Mouse (Mus musculus): ENCODE data around the gene Dppa3. TPM values are rescaled to one million over a fixed set of nuclear protein-coding genes. Genes with fewer than 3 reads are reported as not detected.

The Dppa3 gene
- polyA plus RNA-seq, 1 experiment: not detected

DNA sequence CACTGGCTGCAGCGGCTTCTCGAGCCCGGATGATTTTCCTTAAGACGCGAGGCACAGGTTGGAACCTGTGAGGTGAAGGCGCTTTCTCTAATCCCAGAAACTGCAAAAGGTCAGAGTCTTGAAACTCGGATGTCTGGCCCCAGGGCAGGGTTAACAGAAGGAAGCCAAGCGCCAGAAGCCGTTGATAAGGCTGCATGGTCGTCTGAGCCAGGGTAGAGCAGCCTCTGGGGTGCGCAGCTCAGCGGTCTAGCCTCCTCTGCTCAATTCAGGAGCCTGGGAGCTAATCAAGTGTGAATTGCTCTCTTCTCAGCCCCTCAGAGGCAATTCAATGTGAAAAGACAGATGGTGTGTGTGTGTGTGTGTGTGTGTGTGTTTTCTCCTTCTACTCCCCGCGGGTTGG, 16.4 kb upstream of the Dppa3 start, which contains the start of gene Gdf3:
Gene Gdf3, minus strand, starts transcription at position 317 of the 400 bp plus-strand sequence.
- no peak within 1 kb of the TSS for H3K4me3 ChIP-seq
- H3K27me3 ChIP-seq (ENCODE audit: control insufficient read depth, insufficient read depth, insufficient read length): no peaks in the 10 kb centered on the region
- H3ac ChIP-seq (ENCODE audit: control insufficient read depth, insufficient read length): no peak within 1 kb of the TSS
- no peak within 1 kb of the TSS for H3K4me2 ChIP-seq (ENCODE audit: low read depth)
- TF ChIP-seq POLR2AphosphoS2 (IDR thresholded peaks at IDR 0.05; ENCODE audit: insufficient read length, low read depth) (no peak), REST (IDR thresholded peaks at IDR 0.05; ENCODE audit: insufficient read depth, insufficient read length) (no peak), TCF3 (IDR thresholded peaks at IDR 0.05; ENCODE audit: insufficient read length, low read depth) (no peak), E2F4 (IDR thresholded peaks at IDR 0.05; ENCODE audit: insufficient read depth) (no peak), TCF12 (IDR thresholded peaks at IDR 0.05; ENCODE audit: insufficient read depth, poor library complexity, severe bottlenecking) (no peak), USF1 (IDR thresholded peaks at IDR 0.05; ENCODE audit: low read depth) (no peak), POLR2A (IDR thresholded peaks at IDR 0.05; ENCODE audit: insufficient read length, low read depth) (no peak), MYOD1 (IDR thresholded peaks at IDR 0.05; ENCODE audit: control insufficient read depth in 1 of 3, insufficient read length in 2 of 3, low read depth in 2 of 3) (no peak), SRF (IDR thresholded peaks at IDR 0.05; ENCODE audit: control insufficient read depth, insufficient read length, low read depth) (no peak)
- H3K36me3 ChIP-seq (ENCODE audit: control insufficient read depth, insufficient read depth): no peaks in the 10 kb centered on the region
- no peaks in the 10 kb centered on the region for H3K79me2 ChIP-seq (ENCODE audit: control insufficient read depth, insufficient read depth)

DNA sequence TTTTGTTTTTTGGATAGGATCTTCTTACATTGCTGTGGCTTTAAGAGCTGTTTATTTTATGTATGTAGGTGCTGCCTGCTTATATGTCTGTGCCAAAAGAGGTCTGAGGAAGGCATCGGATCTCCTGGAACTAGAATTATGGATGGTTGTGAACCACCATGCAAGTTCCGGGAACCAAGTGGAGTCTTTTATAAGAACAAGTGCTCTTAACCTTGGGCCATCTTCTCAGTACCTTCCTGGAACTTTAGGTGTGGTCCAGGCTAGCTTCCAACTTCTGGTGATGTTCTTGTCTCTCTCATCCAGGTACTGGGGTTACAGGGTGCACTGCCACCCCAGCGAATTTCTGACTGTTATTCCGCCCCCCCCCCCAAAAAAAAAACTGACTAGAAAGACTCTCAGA, 13.8 kb upstream of the Dppa3 start:
- TF ChIP-seq SRF (IDR thresholded peaks at IDR 0.05; ENCODE audit: control insufficient read depth, insufficient read length, low read depth) (no peak), USF1 (IDR thresholded peaks at IDR 0.05; ENCODE audit: low read depth) (no peak), MAX (IDR thresholded peaks at IDR 0.05; ENCODE audit: low read depth) (no peak), POLR2AphosphoS2 (IDR thresholded peaks at IDR 0.05; ENCODE audit: insufficient read length, low read depth) (no peak), MYOD1 (IDR thresholded peaks at IDR 0.05; ENCODE audit: control insufficient read depth in 1 of 3, insufficient read length in 2 of 3, low read depth in 2 of 3) (no peak), REST (IDR thresholded peaks at IDR 0.05; ENCODE audit: insufficient read depth, insufficient read length) (no peak), TCF3 (IDR thresholded peaks at IDR 0.05; ENCODE audit: insufficient read length, low read depth) (no peak), E2F4 (IDR thresholded peaks at IDR 0.05; ENCODE audit: insufficient read depth) (no peak), MYOG (IDR thresholded peaks at IDR 0.05; ENCODE audit: control insufficient read depth in 1 of 3, insufficient read depth in 1 of 3, insufficient read length in 2 of 3, low read depth in 2 of 3) (no peak), CEBPB (IDR thresholded peaks at IDR 0.05; ENCODE audit: insufficient read depth, poor library complexity, severe bottlenecking) (no peak), POLR2A (IDR thresholded peaks at IDR 0.05; ENCODE audit: insufficient read length, low read depth) (no peak), TCF12 (IDR thresholded peaks at IDR 0.05; ENCODE audit: insufficient read depth, poor library complexity, severe bottlenecking) (no peak)
- Histone ChIP-seq H3K4me3 (no peak overlapping the region), H3K4me2 (ENCODE audit: low read depth) (no peak overlapping the region), H3K27me3 (ENCODE audit: control insufficient read depth, insufficient read depth, insufficient read length) (no peaks in the 10 kb centered on the region), H3K79me2 (ENCODE audit: control insufficient read depth, insufficient read depth) (no peaks in the 10 kb centered on the region), H3ac (ENCODE audit: control insufficient read depth, insufficient read length) (no peak overlapping the region), H3K36me3 (ENCODE audit: control insufficient read depth, insufficient read depth) (no peaks in the 10 kb centered on the region)

DNA sequence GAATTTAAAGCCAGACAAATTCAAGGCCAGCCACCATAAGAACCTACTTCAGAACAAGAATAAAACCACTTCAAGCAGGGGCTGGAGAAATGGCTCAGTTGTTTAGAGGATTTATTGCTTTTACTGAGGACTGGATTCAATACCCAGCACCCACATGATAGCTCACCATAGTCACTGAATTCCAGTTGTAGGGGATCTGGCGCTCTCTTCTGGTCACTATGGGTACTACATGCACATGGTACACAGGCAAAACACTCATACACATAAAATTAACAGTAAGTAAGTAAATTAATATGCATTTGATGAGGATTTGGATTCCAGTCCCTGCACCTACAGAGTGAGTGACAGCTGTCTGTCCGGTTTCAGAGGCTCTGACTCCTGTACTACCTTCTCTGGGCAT, 12.2 kb upstream of the Dppa3 start:
- Histone ChIP-seq H3K4me3 (no peak overlapping the region), H3K36me3 (ENCODE audit: control insufficient read depth, insufficient read depth) (no peaks in the 10 kb centered on the region), H3K4me2 (ENCODE audit: low read depth) (no peak overlapping the region), H3ac (ENCODE audit: control insufficient read depth, insufficient read length) (no peak overlapping the region), H3K79me2 (ENCODE audit: control insufficient read depth, insufficient read depth) (no peaks in the 10 kb centered on the region), H3K27me3 (ENCODE audit: control insufficient read depth, insufficient read depth, insufficient read length) (no peaks in the 10 kb centered on the region)
- TF ChIP-seq USF1 (IDR thresholded peaks at IDR 0.05; ENCODE audit: low read depth) (no peak), MYOD1 (IDR thresholded peaks at IDR 0.05; ENCODE audit: control insufficient read depth in 1 of 3, insufficient read length in 2 of 3, low read depth in 2 of 3) (no peak), POLR2A (IDR thresholded peaks at IDR 0.05; ENCODE audit: insufficient read length, low read depth) (no peak)

DNA sequence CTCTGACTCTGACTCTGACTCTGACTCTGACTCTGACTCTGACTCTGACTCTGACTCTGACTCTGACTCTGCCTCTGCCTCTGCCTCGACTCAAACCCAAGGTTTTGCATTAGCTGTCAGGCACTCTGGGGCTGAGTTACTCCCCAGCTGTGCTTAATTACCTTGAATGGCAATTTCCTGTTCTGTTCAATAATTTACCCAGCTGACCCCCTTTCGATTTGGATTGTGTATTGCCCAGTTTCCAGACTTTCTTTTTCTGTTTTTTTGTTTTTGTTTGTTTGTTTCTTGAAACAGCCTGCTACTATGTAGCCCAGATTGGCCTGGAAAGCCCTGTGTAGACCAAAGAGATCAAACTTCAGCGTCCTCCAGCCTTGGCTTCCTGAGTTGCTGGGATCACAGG, 10.2 kb upstream of the Dppa3 start:
- Histone ChIP-seq H3ac (ENCODE audit: control insufficient read depth, insufficient read length) (no peak overlapping the region), H3K27me3 (ENCODE audit: control insufficient read depth, insufficient read depth, insufficient read length) (no peaks in the 10 kb centered on the region), H3K4me3 (no peak overlapping the region), H3K4me2 (ENCODE audit: low read depth) (no peak overlapping the region), H3K36me3 (ENCODE audit: control insufficient read depth, insufficient read depth) (no peaks in the 10 kb centered on the region), H3K79me2 (ENCODE audit: control insufficient read depth, insufficient read depth) (no peaks in the 10 kb centered on the region)
- TF ChIP-seq POLR2A (IDR thresholded peaks at IDR 0.05; ENCODE audit: insufficient read length, low read depth) (no peak), E2F4 (IDR thresholded peaks at IDR 0.05; ENCODE audit: insufficient read depth) (no peak), SRF (IDR thresholded peaks at IDR 0.05; ENCODE audit: control insufficient read depth, insufficient read length, low read depth) (no peak), TCF12 (IDR thresholded peaks at IDR 0.05; ENCODE audit: insufficient read depth, poor library complexity, severe bottlenecking) (no peak), MYOD1 (IDR thresholded peaks at IDR 0.05; ENCODE audit: control insufficient read depth in 1 of 3, insufficient read length in 2 of 3, low read depth in 2 of 3) (no peak), POLR2AphosphoS2 (IDR thresholded peaks at IDR 0.05; ENCODE audit: insufficient read length, low read depth) (no peak), MYOG (IDR thresholded peaks at IDR 0.05; ENCODE audit: control insufficient read depth in 1 of 3, insufficient read depth in 1 of 3, insufficient read length in 2 of 3, low read depth in 2 of 3) (no peak), TCF3 (IDR thresholded peaks at IDR 0.05; ENCODE audit: insufficient read length, low read depth) (no peak), CEBPB (IDR thresholded peaks at IDR 0.05; ENCODE audit: insufficient read depth, poor library complexity, severe bottlenecking) (no peak), USF1 (IDR thresholded peaks at IDR 0.05; ENCODE audit: low read depth) (no peak), REST (IDR thresholded peaks at IDR 0.05; ENCODE audit: insufficient read depth, insufficient read length) (no peak), MAX (IDR thresholded peaks at IDR 0.05; ENCODE audit: low read depth) (no peak)

DNA sequence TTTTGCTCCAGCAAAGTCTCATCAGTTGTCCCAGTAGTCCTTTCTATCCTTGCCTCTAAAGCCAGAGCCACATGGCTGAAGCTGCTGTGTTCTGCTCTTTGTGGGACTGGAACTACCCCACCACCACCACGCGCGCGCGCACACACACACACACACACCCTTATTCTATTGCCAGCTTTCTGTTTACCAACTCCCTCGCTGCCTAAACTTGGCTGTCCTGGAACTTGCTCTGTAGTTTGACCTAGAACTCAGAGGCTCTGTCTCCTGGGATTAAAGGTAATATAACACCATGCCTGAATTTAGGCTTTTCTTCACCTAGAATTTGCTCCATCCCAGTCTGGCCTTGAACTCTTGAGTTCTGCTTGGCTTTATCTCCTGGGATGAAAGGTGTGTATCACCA, 5.1 kb upstream of the Dppa3 start:
- no peaks in the 10 kb centered on the region for H3K79me2 ChIP-seq (ENCODE audit: control insufficient read depth, insufficient read depth)
- no peak overlapping the region for H3K4me2 ChIP-seq (ENCODE audit: low read depth)
- TF ChIP-seq POLR2A (IDR thresholded peaks at IDR 0.05; ENCODE audit: insufficient read length, low read depth): no peak
- no peak for TF ChIP-seq SRF (IDR thresholded peaks at IDR 0.05; ENCODE audit: control insufficient read depth, insufficient read length, low read depth)
- no peak for TF ChIP-seq TCF12 (IDR thresholded peaks at IDR 0.05; ENCODE audit: insufficient read depth, poor library complexity, severe bottlenecking)
- no peak for TF ChIP-seq MYOD1 (IDR thresholded peaks at IDR 0.05; ENCODE audit: control insufficient read depth in 1 of 3, insufficient read length in 2 of 3, low read depth in 2 of 3)
- TF ChIP-seq CEBPB (IDR thresholded peaks at IDR 0.05; ENCODE audit: insufficient read depth, poor library complexity, severe bottlenecking): no peak
- TF ChIP-seq USF1 (IDR thresholded peaks at IDR 0.05; ENCODE audit: low read depth): no peak
- TF ChIP-seq POLR2AphosphoS2 (IDR thresholded peaks at IDR 0.05; ENCODE audit: insufficient read length, low read depth): no peak
- no peak for TF ChIP-seq MAX (IDR thresholded peaks at IDR 0.05; ENCODE audit: low read depth)
- TF ChIP-seq E2F4 (IDR thresholded peaks at IDR 0.05; ENCODE audit: insufficient read depth): no peak
- TF ChIP-seq TCF3 (IDR thresholded peaks at IDR 0.05; ENCODE audit: insufficient read length, low read depth): no peak
- TF ChIP-seq REST (IDR thresholded peaks at IDR 0.05; ENCODE audit: insufficient read depth, insufficient read length): no peak
- no peak for TF ChIP-seq MYOG (IDR thresholded peaks at IDR 0.05; ENCODE audit: control insufficient read depth in 1 of 3, insufficient read depth in 1 of 3, insufficient read length in 2 of 3, low read depth in 2 of 3)
- H3K4me3 ChIP-seq: no peak overlapping the region
- no peak overlapping the region for H3ac ChIP-seq (ENCODE audit: control insufficient read depth, insufficient read length)
- no peaks in the 10 kb centered on the region for H3K36me3 ChIP-seq (ENCODE audit: control insufficient read depth, insufficient read depth)
- no peaks in the 10 kb centered on the region for H3K27me3 ChIP-seq (ENCODE audit: control insufficient read depth, insufficient read depth, insufficient read length)
